Mouse (Mus musculus): ENCODE results near the gene Rabl6. TPM values are rescaled to one million over a fixed set of nuclear protein-coding genes. Genes with fewer than 3 reads are reported as not detected.

The Rabl6 gene
- total RNA-seq (2021) = 10 to 100 TPM; 85.6 to 95.2 TPM
- long read RNA-seq, experiment 1, transcript Rabl6-201 (15 exons, 3,230 nt) = major isoform, 98 of 142 reads
- long read RNA-seq, experiment 1, partial matches to known transcripts = 34 of 142 reads
- long read RNA-seq, experiment 1, other reads (novel, unspliced or antisense) = 10 of 142 reads
- long read RNA-seq, experiment 2, transcript Rabl6-201 (15 exons, 3,230 nt) = major isoform, 68 of 105 reads
- long read RNA-seq, experiment 2, partial matches to known transcripts = 29 of 105 reads
- long read RNA-seq, experiment 2, other reads (novel, unspliced or antisense) = 8 of 105 reads

DNA sequence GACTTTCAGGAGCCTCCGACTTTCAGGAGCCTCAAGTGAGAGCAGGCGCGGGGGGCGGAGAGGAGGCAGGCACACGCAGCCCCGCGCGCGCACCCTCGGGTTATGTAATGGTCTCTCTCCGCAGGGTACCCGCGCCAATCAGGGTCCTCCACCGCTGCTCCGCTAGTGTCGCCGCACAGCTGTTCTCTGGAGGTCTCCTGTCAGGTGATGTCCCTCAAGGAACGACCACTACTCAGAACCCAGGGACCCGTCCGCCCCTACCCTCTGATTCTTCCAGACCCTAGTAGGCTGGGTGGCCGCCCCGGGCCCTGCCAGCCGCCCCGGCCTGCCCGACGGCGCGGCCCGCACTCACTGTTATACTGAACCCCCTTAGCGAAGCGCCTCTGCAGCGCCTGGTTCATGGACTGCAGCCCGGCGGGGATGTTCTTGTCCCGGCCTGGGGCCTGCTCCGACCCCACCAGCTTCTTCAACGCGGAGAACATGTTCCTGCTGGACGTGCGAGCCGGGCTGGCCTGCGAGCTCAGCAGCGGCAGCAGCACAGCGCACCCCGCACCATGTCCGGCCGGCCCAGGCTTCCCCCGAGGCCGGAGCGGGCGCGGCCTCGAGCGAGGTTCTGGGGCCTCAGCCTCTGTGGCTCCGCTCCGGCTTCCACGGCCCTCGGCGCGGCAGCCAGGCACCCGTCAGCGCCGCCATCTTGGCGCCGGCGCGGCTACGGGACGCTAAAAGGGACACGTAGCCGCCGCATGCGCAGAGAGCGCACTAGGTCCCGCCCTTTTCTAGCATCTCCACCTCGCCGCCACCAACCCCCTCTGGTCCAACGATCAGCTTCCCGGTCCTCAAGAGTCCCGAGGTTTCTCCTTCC is at the start of gene Rabl6:
TSS of gene Rabl6 (minus strand) at position 761 of the 862 bp plus-strand sequence.
- DNase-seq = peak; percentile 94
- peak within 1 kb of the TSS; percentile 95 for H3K27ac ChIP-seq
- intact Hi-C loops (cut with DNase I) = no loop called here
- H3K4me3 ChIP-seq = peak within 1 kb of the TSS; percentile 93
- TF ChIP-seq CTCF (IDR thresholded peaks at IDR 0.05) = no peak

DNA sequence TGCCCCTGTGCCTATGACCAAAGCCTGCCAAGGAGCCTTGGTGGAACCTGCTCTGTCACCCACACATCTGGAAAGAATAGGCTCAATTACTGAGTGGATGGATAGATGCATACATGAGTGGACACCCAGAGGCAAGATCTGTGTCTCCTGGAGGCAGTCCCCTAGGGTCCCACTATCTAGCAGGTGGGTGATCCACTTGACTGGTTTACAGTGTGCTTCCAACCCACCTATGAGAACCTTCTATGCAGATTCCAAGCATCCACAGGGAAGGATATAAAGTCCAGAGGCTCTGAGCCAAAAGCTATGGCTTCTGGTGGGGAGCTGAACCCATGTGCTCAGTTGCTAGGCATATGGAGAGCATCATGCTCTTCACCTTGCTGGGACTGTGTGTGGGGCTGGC is 49.3 kb upstream of the Rabl6 start, which contains the start of gene Lcn5:
TSS of gene Lcn5 (plus strand) at position 301 of the 400 bp plus-strand sequence.
- no peak within 1 kb of the TSS for H3K4me3 ChIP-seq
- no peak for TF ChIP-seq CTCF (IDR thresholded peaks at IDR 0.05)
- DNase-seq = no peak
- intact Hi-C loops (cut with DNase I) = loop anchor here (5.0 kb wide), 1 partner anchor 50 kb away; the partner anchor contains the start of gene Bmyc
- peak within 1 kb of the TSS; percentile 59 for H3K27ac ChIP-seq

DNA sequence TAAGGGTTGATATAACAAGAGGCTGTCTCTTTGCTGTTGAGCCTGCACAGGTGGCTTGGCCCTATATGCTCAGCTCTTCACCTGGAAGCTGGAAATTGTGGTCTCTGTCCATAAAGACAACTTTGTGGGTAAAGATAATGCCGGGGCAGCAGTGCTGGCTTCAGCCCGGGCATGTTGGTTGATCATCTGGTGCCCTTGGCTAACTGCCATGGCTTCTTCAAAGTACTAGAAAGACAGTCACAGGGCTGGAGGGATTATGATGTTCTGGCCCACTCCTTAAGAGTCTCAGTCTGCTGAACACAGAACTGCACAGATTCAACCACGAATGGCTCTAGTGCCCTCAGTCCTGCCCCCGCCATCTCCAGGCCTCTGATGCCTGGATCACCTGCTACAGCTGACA is 48.9 kb upstream of the Rabl6 start:
- TF ChIP-seq CTCF (IDR thresholded peaks at IDR 0.05) = no peak
- intact Hi-C loops (cut with DNase I) = loop anchor here (5.0 kb wide), 1 partner anchor 50 kb away; the partner anchor contains the start of gene Bmyc
- no peak for DNase-seq
- H3K27ac ChIP-seq = peak overlapping the region; percentile 59
- no peak overlapping the region for H3K4me3 ChIP-seq

DNA sequence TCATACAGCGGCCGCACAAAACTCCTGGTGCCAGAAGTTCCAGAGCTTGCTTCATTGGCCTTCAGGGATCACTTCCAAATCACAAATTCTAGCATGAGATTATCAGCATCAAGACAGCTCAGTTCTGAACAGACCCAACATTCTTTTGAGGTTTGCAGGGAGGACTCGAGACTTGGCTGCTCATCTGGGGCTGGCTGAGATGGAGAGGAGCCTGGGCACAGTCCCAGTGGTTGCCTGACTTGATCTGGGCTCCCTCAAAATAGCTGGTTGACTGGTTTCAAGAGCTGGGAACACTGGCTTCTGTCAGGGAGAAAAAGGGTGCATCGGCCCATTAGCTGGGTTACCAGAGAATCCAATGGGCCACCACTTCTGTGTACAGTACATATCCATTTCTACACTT is 48.4 kb upstream of the Rabl6 start:
- TF ChIP-seq CTCF (IDR thresholded peaks at IDR 0.05) = no peak
- intact Hi-C loops (cut with DNase I) = loop anchor here (5.0 kb wide), 1 partner anchor 51 kb away; the partner anchor contains the start of gene Bmyc
- Histone ChIP-seq H3K27ac (peak overlapping the region; percentile 59), H3K4me3 (no peak overlapping the region)
- DNase-seq = peak; percentile 72

DNA sequence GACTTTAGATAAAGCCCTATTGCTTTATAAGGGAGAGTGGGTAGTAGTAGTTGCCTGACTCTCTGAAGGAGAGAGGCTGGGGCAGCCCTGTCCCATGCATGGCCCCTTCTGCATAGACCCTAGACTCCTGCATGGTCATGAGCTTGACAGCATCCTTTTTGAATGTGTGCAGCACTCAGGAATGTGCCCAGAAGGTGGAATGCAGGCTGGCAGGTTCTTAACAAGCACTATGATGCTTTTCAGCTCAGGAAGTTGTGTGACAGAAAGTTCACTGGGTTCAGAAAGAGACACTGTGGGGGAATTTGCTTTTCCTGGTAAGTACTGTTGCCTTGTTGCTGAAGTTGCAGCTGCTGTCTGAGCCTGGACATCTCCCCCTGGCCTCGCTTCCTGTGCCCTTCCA is 46.2 kb upstream of the Rabl6 start:
- TF ChIP-seq CTCF (IDR thresholded peaks at IDR 0.05) = no peak
- Histone ChIP-seq H3K27ac (no peak overlapping the region), H3K4me3 (no peak overlapping the region)
- DNase-seq = peak; percentile 47
- intact Hi-C loops (cut with DNase I) = no loop called here

DNA sequence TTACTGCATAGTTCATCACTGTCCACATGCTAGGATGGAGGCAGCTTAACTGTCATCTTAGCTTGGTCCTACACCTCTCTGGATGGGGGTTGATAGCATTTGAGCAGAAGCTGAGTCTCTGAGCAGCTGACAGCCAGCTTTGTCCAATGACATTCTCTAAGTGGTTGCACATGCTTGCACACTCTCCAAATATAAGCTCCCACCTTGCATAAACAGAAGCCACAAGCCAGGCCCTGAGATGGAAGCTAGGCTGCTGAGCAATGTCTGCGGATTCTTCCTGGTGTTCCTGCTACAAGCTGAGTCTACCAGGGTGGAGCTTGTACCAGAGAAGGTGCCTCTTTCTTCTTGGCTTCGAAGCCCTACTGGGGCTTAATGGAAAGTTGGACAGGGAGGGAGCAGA is 44.6 kb upstream of the Rabl6 start, which contains the start of gene Lcn8:
TSS of gene Lcn8 (plus strand) at position 219 of the 400 bp plus-strand sequence.
- no peak for TF ChIP-seq CTCF (IDR thresholded peaks at IDR 0.05)
- no peak within 1 kb of the TSS for H3K27ac ChIP-seq
- intact Hi-C loops (cut with DNase I) = no loop called here
- no peak for DNase-seq
- H3K4me3 ChIP-seq = no peak within 1 kb of the TSS

DNA sequence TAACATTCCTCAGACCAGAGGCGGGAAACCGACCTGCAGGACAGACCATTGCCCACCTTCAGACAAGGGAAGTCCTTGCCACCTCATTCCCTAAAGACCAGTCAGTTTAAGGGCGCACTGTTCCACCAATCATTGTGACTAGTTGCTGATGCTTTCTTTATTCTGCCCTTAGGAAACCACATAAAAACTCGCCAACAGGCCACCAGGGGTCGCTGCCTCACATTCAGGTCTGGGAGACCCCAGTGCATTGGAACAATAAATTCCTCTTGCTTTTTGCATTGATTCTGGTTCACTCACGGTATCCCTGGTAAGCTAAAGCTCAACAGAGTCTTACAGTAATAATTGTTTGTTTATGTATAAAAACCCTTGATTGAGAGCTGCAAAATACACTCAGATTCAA is 31.6 kb upstream of the Rabl6 start:
- intact Hi-C loops (cut with DNase I) = no loop called here
- peak; percentile 56 for DNase-seq
- no peak overlapping the region for H3K4me3 ChIP-seq
- peak; percentile 67 for TF ChIP-seq CTCF (IDR thresholded peaks at IDR 0.05)
- no peak overlapping the region for H3K27ac ChIP-seq

DNA sequence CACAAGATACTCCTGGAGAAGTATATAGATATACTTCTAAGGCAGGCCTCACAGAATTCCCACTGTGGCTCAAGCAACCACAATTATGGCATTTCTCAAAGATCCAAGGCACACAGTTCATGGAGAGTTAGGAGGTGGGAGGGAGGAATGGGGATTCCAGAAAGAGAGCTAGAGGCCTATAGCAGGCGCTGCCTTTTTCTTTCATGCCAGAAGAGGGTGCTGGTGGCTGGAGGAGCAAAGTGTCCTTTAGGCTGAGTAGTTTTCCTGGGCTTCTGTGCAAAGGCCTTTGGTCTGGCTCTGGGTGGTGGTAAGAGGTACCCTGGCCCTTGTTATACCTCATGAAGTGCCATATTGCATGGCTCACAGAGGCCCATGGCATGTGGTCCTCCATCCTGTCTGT is 25.7 kb upstream of the Rabl6 start:
- peak; percentile 57 for TF ChIP-seq CTCF (IDR thresholded peaks at IDR 0.05)
- intact Hi-C loops (cut with DNase I) = no loop called here
- Histone ChIP-seq H3K4me3 (no peak overlapping the region), H3K27ac (no peak overlapping the region)
- DNase-seq = no peak

DNA sequence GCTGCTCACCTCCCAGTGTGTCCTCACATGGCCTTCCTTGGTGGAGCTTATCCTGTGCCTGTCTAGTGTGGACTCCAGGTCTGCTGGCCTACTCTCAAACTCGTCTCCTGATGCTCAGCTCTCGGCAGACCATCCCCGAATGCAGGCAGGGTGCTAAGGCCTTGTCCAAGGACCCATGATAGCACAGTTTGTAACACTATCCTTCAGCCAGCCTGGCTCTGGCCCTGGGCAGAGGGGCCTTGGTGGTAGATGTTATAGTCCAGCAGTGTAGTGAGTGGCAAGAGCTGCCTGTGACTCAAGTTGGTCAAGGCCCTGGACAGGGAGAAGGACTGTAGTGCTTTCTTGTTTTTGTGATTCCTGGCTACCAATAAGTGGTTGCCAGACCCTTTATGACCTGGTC is 25.3 kb upstream of the Rabl6 start:
- Histone ChIP-seq H3K27ac (no peak overlapping the region), H3K4me3 (no peak overlapping the region)
- intact Hi-C loops (cut with DNase I) = no loop called here
- DNase-seq = no peak
- TF ChIP-seq CTCF (IDR thresholded peaks at IDR 0.05) = no peak

DNA sequence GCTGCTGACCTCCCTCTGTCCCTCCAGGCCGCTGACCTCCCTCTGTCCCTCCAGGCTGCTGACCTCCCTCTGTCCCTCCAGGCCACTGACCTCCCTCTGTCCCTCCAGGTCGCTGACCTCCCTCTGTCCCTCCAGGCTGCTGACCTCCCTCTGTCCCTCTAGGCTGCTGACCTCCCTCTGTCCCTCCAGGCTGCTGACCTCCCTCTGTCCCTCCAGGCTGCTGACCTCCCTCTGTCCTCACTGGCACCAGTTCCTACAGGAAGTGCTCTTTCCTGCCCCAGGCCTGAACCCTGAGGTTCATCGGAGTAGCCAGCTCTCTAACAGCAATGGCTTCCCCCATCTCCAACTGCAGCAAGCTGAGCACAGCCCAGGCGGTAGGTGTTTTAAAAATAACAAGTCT is 20.4 kb upstream of the Rabl6 start:
- no peak for DNase-seq
- TF ChIP-seq CTCF (IDR thresholded peaks at IDR 0.05) = no peak
- intact Hi-C loops (cut with DNase I) = no loop called here
- Histone ChIP-seq H3K4me3 (no peak overlapping the region), H3K27ac (no peak overlapping the region)

DNA sequence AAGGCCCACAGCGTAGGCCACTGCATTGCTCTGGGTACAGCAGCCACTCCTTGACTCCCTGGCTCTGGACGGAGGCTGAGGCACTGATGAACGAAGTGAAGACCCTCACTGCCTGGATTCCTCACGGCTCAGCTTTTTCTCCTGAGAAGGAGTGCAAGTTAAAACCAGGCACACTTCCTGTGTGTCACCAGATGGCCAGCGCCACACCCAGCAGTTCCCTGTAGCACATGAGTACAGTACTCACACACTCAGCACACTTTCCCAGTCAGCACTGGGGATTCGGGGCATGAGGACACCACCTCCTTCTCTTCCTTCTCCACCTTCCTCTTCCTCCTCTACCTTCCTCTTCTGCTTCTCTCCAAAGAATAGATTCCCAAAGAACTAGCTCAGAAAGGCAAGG is 19.5 kb upstream of the Rabl6 start, which contains the start of gene Fcna:
TSS of gene Fcna (minus strand) at position 220 of the 400 bp plus-strand sequence.
- no peak for TF ChIP-seq CTCF (IDR thresholded peaks at IDR 0.05)
- no peak for DNase-seq
- peak within 1 kb of the TSS; percentile 32 for H3K4me3 ChIP-seq
- H3K27ac ChIP-seq = peak within 1 kb of the TSS; percentile 35; the same call in 1 of the 2 replicates
- intact Hi-C loops (cut with DNase I) = no loop called here

DNA sequence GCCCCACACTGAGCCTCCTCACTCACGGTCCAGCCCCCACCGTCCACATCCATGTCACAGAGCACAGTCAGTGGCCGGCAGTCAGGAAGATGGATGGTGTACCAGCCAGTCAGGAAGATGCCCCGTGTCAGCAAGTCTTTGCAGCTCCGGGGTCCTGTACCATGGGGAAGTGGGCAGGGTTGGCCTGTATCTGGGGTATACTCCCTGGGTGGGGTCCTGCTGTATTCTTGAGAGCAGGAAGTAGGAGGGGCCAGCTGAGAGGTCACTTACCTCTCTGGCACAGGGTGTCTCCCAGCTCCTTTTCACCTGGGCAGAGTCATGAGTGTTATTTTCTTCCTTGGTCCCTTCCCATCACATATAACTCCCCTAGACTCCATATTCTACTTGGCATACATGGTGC is 17.7 kb upstream of the Rabl6 start:
- no peak for TF ChIP-seq CTCF (IDR thresholded peaks at IDR 0.05)
- intact Hi-C loops (cut with DNase I) = no loop called here
- Histone ChIP-seq H3K27ac (no peak overlapping the region), H3K4me3 (no peak overlapping the region)
- no peak for DNase-seq
